Mouse (Mus musculus) liver, postnatal 0 days (tissue): ENCODE data around the gene Mrpl43. TPM values are rescaled to one million over a fixed set of nuclear protein-coding genes. Genes with fewer than 3 reads are reported as not detected.

Source experiments
- ATAC-seq: fragments of 200-750 bp; cut with Nextera tagmentation; 2 replicates; pipeline ENCODE4 v1.8.0; 2017; ENCODE audit warnings: mild to moderate bottlenecking, moderate library complexity
- DNase-seq: peaks from one replicate; pipeline ENCODE4 v3.0.0-alpha.2; 2016
- H3K27ac ChIP-seq: fragments of 300-500 bp; sonication (generic); 2 replicates; pipeline ENCODE4 v1.5.1; 2014; ENCODE audit warnings: antibody characterized with exemption, moderate library complexity, mild to moderate bottlenecking, low read depth
- H3K27me3 ChIP-seq: fragments of 300-500 bp; sonication (generic); 2 replicates; pipeline ENCODE4 v1.6.1; 2014; ENCODE audit warnings: low read length, control low read depth, mixed read lengths; ENCODE audit not compliant: insufficient read depth
- H3K36me3 ChIP-seq: fragments of 300-500 bp; sonication (generic); replicated peaks from 2 replicates; pipeline ENCODE4 v1.6.1; 2014; ENCODE audit warnings: mild to moderate bottlenecking, control low read depth, low read length, moderate library complexity, mixed read lengths; ENCODE audit not compliant: insufficient read depth
- H3K4me1 ChIP-seq: fragments of 300-500 bp; sonication (generic); 2 replicates; pipeline ENCODE4 v1.6.1; 2014; ENCODE audit warnings: antibody characterized with exemption, mild to moderate bottlenecking, control low read depth; ENCODE audit not compliant: insufficient read depth
- H3K4me2 ChIP-seq: fragments of 300-500 bp; sonication (generic); 2 replicates; pipeline ENCODE4 v1.6.1; 2014; ENCODE audit warnings: low read depth, mild to moderate bottlenecking, low read length, moderate library complexity, mixed read lengths
- H3K4me3 ChIP-seq: fragments of 300-500 bp; sonication (generic); 2 replicates; pipeline ENCODE4 v1.5.1; 2014; ENCODE audit warnings: low read depth, low read length
- H3K9ac ChIP-seq: fragments of 300-500 bp; sonication (generic); replicated peaks from 2 replicates; pipeline ENCODE4 v1.6.1; 2014; ENCODE audit warnings: mild to moderate bottlenecking, moderate library complexity
- H3K9me3 ChIP-seq: fragments of 300-500 bp; sonication (generic); 2 replicates; pipeline ENCODE4 v1.6.1; 2016; ENCODE audit warnings: mild to moderate bottlenecking, control low read depth, low read length, mixed read lengths
- CTCF ChIP-seq: sonication (generic); IDR thresholded peaks from 2 replicates; pipeline ENCODE4 v1.5.1; 2016; ENCODE audit warnings: antibody characterized with exemption, low read depth
- EP300 ChIP-seq: IDR thresholded peaks from 2 replicates; pipeline ENCODE4 v1.6.1; 2016; ENCODE audit warnings: antibody characterized with exemption, low read depth, mild to moderate bottlenecking
- WGBS: fragments of 180-500 bp; shearing (Covaris S2); extraction: QIAGEN DNeasy Blood & Tissue Kit; methylation state at CpG from one replicate; pipeline ENCODE4 v1.1.7; 2014; ENCODE audit not compliant: insufficient replicate concordance; 5-methylcytosine and 5-hydroxymethylcytosine counted together
- polyA plus RNA-seq: library from polyadenylated mRNA; unstranded; fragments of >200 nt; fragmentation: Nextera tagmentation; extraction: Ambion mirVana; gene quantifications from 2 replicates; pipeline ENCODE4 v1.2.1, GENCODE M21; 2015

Gene Mrpl43
- polyA plus RNA-seq, 1 experiment from 2014 or later = 43.8 TPM

GRCm38 (mm10) chr19:44980787-44981186 is 25.5 kb downstream of the Mrpl43 start:
- Histone ChIP-seq H3K27me3 (no peaks in the 10 kb centered on the region), H3K4me3 (no peak overlapping the region), H3K27ac (no peak overlapping the region), H3K4me2 (no peak overlapping the region), H3K9ac (no peak overlapping the region), H3K4me1 (peaks cover 10% of the 10 kb centered on the region), H3K9me3 (no peaks in the 10 kb centered on the region), H3K36me3 (peaks cover 50% of the 10 kb centered on the region)
- TF ChIP-seq CTCF = no peak
- no peak for TF ChIP-seq EP300
- no peak for DNase-seq
- no peak for ATAC-seq
- 83% methylated on average over 2 of the region's 2 CpGs for WGBS

DNA sequence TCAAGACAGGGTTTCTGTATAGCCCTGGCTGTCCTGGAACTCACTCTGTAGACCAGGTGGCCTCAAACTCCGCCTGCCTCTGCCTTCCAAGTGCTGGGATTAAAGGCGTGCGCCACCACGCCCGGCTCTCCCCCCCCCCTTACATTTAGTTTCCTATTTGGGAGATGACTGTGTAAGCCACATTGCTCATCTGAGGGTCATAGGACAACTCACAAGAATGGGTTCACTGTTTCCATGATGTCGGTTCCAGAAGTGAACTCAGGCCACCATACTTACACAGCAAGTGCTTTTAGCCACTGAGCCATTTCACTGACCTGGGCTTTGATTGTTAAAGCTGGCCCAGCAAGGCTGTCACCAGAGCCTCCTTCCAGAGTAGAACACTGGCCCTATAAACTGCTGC is 29.1 kb downstream of the Mrpl43 start:
- H3K9ac ChIP-seq = no peak overlapping the region
- no peaks in the 10 kb centered on the region for H3K4me1 ChIP-seq
- H3K4me3 ChIP-seq = no peak overlapping the region
- ATAC-seq (no peak), DNase-seq (no peak)
- H3K4me2 ChIP-seq = no peak overlapping the region
- H3K9me3 ChIP-seq = no peaks in the 10 kb centered on the region
- no peak overlapping the region for H3K27ac ChIP-seq
- no peak for TF ChIP-seq EP300
- H3K36me3 ChIP-seq = peaks cover 86% of the 10 kb centered on the region
- WGBS = 88% methylated on average over 6 of the region's 6 CpGs
- no peaks in the 10 kb centered on the region for H3K27me3 ChIP-seq

DNA sequence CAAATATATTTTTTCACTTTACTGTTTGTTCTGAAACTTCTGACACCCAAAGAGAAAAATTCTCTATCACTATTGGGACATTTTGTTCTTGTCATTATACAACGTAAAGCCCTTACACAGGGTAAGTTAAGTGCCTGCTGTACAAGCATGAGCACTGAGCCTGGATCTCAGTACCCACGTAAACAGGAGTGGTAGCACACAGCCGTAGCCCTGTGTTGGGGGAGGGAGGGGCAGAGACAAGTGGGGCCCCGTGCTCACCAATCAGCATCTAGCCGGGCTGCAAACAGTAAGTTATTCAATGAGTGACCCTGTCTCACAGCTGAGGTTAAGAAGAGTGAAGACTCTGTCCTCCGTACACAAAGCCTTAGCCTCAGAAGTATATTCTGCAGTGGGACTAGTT is 29.6 kb downstream of the Mrpl43 start:
- Histone ChIP-seq H3K9ac (no peak overlapping the region), H3K9me3 (no peaks in the 10 kb centered on the region), H3K4me2 (no peak overlapping the region), H3K27me3 (no peaks in the 10 kb centered on the region), H3K4me1 (no peaks in the 10 kb centered on the region), H3K27ac (no peak overlapping the region), H3K4me3 (no peak overlapping the region), H3K36me3 (peaks cover 87% of the 10 kb centered on the region)
- 74% methylated on average over 6 of the region's 6 CpGs for WGBS
- ATAC-seq (no peak), DNase-seq (no peak)
- TF ChIP-seq CTCF = no peak
- TF ChIP-seq EP300 = no peak

DNA sequence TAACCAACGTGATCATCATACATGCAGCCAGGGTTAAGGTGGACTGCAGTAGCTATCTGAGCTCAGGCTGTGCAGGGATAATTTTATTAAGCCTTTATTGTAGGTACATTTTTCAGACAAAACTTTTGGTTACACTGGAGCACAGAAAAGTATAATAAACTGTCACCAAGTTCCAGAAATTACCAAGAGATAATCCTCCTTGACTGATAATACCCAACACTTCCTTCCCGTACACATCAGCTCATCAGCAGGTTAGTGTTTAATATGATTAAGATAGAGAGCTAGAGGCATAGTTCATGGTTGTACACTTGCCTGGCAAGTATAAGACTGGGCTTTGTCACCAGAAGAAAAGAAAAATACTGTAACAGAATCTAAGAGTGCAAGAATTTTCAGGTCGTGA is 37.9 kb downstream of the Mrpl43 start:
- Histone ChIP-seq H3K4me2 (no peak overlapping the region), H3K9ac (no peak overlapping the region), H3K27me3 (no peaks in the 10 kb centered on the region), H3K4me1 (no peaks in the 10 kb centered on the region), H3K9me3 (no peaks in the 10 kb centered on the region), H3K36me3 (peaks cover 72% of the 10 kb centered on the region), H3K27ac (no peak overlapping the region), H3K4me3 (no peak overlapping the region)
- no peak for TF ChIP-seq CTCF
- TF ChIP-seq EP300 = no peak
- ATAC-seq (no peak), DNase-seq (no peak)
- WGBS = 75% methylated on average over 3 of the region's 3 CpGs

DNA sequence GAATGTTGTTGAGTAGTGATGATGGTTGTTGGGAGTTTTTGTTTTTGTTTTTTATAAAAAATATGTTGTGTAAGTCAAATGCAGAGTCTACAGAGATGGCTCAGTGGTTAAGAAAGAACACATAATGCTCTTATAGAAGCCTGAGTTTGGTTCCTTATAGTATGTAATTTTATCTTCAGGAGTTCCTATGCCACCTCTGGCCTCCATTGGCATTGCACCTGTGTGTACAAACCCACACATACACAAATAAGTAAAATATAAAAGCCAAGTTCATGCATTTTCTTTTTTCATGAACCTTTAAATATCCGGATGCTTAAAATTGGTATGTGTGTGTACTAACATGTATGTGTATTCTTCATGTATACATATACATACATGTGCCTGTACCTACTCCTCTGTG is 40.3 kb downstream of the Mrpl43 start:
- Histone ChIP-seq H3K36me3 (peaks cover 70% of the 10 kb centered on the region), H3K9ac (no peak overlapping the region), H3K4me2 (no peak overlapping the region), H3K9me3 (no peaks in the 10 kb centered on the region), H3K27ac (no peak overlapping the region), H3K4me1 (no peaks in the 10 kb centered on the region), H3K27me3 (no peaks in the 10 kb centered on the region), H3K4me3 (no peak overlapping the region)
- DNase-seq (no peak), ATAC-seq (no peak)
- TF ChIP-seq CTCF = no peak
- 87% methylated on average over 1 of the region's 1 CpGs for WGBS

- no peaks in the 10 kb centered on the region for H3K9me3 ChIP-seq
- H3K36me3 ChIP-seq = peaks cover 74% of the 10 kb centered on the region
- ATAC-seq (no peak), DNase-seq (no peak)
- H3K27me3 ChIP-seq = no peaks in the 10 kb centered on the region
- TF ChIP-seq CTCF (no peak), EP300 (no peak)
- no peak overlapping the region for H3K27ac ChIP-seq
- H3K9ac ChIP-seq = no peak overlapping the region
- H3K4me2 ChIP-seq = no peak overlapping the region
- H3K4me1 ChIP-seq = no peaks in the 10 kb centered on the region
- H3K4me3 ChIP-seq = no peak overlapping the region
- WGBS = 93% methylated on average over 2 of the region's 2 CpGs
Measured at GRCm38 (mm10) chr19:44959633-44960032, 46.6 kb downstream of the Mrpl43 start.

Other genes starting within 250 kb of the Mrpl43 start
- 6.5 and 7.5 TPM in 2 replicates for gene Slf2, start 75.3 kb downstream of the Mrpl43 start, polyA plus RNA-seq
- 9.3 and 11.3 TPM in 2 replicates for gene Sema4g, start 17.3 kb downstream of the Mrpl43 start, polyA plus RNA-seq
- 9.9 and 10.6 TPM in 2 replicates for gene Twnk, start 779 bp downstream of the Mrpl43 start, polyA plus RNA-seq
- gene Lzts2, start 8.0 kb upstream of the Mrpl43 start, polyA plus RNA-seq = 5.7 and 7.2 TPM in 2 replicates
- not detected in 2 replicates for gene Pdzd7, start 39.3 kb upstream of the Mrpl43 start, polyA plus RNA-seq
- 2.5 and 2.8 TPM in 2 replicates for gene Sfxn3, start 41.1 kb upstream of the Mrpl43 start, polyA plus RNA-seq
- gene Kazald1, start 68.8 kb upstream of the Mrpl43 start, polyA plus RNA-seq = 0.30 and 0.38 TPM in 2 replicates
- not detected in 2 replicates for gene Tlx1, start 144.2 kb upstream of the Mrpl43 start, polyA plus RNA-seq
- gene Lbx1, start 229.4 kb upstream of the Mrpl43 start, polyA plus RNA-seq = 0.04 TPM in 1 of 2 replicates, not detected in the other